Mouse (Mus musculus) monocyte, adult 2 months (primary cell): ENCODE data around the gene Olfr1215.
"Not testable (repeated sequence)": the region's sequence is repeated elsewhere in the genome, so short reads cannot be mapped to it uniquely, and the experiment has no call there.

Source experiments
- DNase-seq, 2 experiments: peaks; one replicate each; pipeline ENCODE4 v3.0.0; 2022; ENCODE audit warnings: low spot score in 2 of 2, low read depth in 1 of 2

Olfr1215 gene

GRCm38 (mm10) chr2:89006873-89007272 is at the start of gene Olfr1215:
TSS of gene Olfr1215 (minus strand) at chr2:89006973.
- DNase-seq: no peak

- no peak for DNase-seq
These were observed 25.2 kb upstream of the Olfr1215 start, which contains the start of gene Olfr1217 for GRCm38 (mm10) chr2:89031965-89032364. TSS of gene Olfr1217 (minus strand) at chr2:89032065.

GRCm38 (mm10) chr2:89021436-89021835 is 14.7 kb upstream of the Olfr1215 start:
- DNase-seq: not testable (repeated sequence)

GRCm38 (mm10) chr2:89018240-89018639 is 11.5 kb upstream of the Olfr1215 start, which contains the start of gene Olfr1216:
TSS of gene Olfr1216 (minus strand) at chr2:89018340.
- DNase-seq: no peak

GRCm38 (mm10) chr2:88992553-88992952 is 14.2 kb downstream of the Olfr1215 start, which contains the start of gene Olfr1214:
TSS of gene Olfr1214 (minus strand) at chr2:88992653.
- DNase-seq: no peak

- no peak for DNase-seq
These were observed 26.6 kb downstream of the Olfr1215 start, which contains the start of gene Gm13762 for GRCm38 (mm10) chr2:88980181-88980580. TSS of gene Gm13762 (minus strand) at chr2:88980281.

GRCm38 (mm10) chr2:88953669-88954068 is 53.1 kb downstream of the Olfr1215 start, which contains the start of gene Olfr1212:
TSS of gene Olfr1212 (plus strand) at chr2:88953969.
- DNase-seq: no peak
